Mouse (Mus musculus): ENCODE data around the gene Adck1.

Adck1 gene

DNA sequence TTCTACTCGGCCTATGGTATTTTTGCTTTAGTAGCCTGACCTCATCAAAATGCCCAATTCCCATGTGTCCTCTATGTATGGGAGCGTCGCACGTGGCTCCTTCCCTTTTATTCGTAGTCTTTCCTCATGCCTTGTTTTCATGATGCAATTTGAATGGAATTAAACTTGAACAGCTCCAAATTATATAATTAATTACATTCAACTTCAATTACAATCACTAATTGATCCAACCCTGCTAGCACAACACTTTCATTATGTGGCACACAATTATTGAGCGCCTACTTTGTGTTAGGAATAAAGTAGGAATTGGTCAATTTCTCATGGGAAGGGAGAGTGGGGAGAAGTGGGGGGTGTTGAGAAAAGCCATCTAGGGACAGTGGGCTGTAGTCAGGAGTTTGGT, 113.4 kb downstream of the Adck1 start:
- DNase-seq (ENCODE audit: low spot score), result no peak

DNA sequence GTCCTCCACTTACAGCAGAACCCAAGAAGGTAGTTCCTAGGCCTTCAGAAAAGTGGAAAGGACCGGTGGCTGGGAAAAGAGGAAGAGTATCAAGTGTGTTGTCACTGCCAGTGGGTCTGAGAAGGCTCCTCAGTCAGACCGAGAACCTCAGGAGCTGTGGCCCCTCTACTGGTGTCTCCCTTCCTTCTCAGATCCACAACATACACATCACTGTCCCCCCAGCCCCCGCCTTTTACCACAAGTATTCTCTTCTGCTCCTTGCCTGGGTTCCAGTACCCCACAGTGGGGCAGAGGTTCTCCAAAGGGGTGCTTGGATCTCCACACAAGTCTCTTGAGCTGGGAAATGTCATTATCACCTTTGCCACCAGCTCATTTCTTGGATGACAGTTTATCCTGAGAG, 115.5 kb downstream of the Adck1 start:
- DNase-seq (ENCODE audit: low spot score), result no peak

GRCm38 (mm10) chr12:88476702-88477101, 116.3 kb downstream of the Adck1 start:
- DNase-seq (ENCODE audit: low spot score), result no peak

GRCm38 (mm10) chr12:88481657-88482056, 121.3 kb downstream of the Adck1 start:
- DNase-seq (ENCODE audit: low spot score), result no peak

GRCm38 (mm10) chr12:88490881-88491280, 130.5 kb downstream of the Adck1 start:
- DNase-seq (ENCODE audit: low spot score), result no peak
